Mouse (Mus musculus): ENCODE data around the gene Atp8b2. TPM values are rescaled to one million over a fixed set of nuclear protein-coding genes. Genes with fewer than 3 reads are reported as not detected.

Gene Atp8b2
- 12.7 and 13.4 TPM in 2 replicates for polyA plus RNA-seq (2015; fragmentation: Nextera tagmentation; extraction: Ambion mirVana)

DNA sequence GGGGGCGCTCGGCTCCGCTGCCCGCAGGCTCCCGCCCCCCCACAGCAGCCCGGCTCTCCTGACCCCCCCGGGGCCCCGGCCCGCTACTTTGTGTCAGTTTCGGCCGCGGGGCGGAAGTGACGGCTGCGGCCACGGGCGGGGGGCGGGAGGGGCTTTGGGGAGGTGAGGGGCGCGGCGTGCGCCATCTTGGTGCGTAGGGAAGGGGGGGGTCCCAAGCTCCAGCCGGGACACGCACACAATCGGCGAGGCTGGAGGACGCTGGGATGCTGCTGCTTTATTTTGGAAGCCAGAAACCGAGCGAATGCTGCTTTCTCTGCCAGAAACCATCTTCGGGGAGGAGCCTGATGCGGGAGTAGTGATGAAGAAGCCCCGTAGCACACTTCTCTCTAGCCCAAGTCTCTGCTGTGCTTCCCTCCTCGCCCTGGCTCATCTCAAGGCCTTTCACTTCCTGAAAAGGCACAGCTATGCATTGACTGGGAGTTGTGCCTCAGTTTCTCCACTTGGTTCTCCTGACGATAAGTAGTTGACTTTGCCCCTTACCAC is at the start of gene Atp8b2:
Gene Atp8b2, minus strand, starts transcription at position 288 of the 543 bp plus-strand sequence.
- WGBS: under 1% methylated on average over 35 of the region's 35 CpGs
- H3K9ac ChIP-seq: peak within 1 kb of the TSS; percentile 88
- peak within 1 kb of the TSS; percentile 98 for H3K4me2 ChIP-seq
- H3K36me3 ChIP-seq: peaks cover 7% of the 10 kb centered on the region
- ATAC-seq (ENCODE audit: insufficient read depth, low FRiP score, low read depth): peak; percentile 37
- no peaks in the 10 kb centered on the region for H3K9me3 ChIP-seq
- H3K4me3 ChIP-seq (replicated peaks): peak within 1 kb of the TSS; percentile 75
- H3K4me1 ChIP-seq: peaks cover 35% of the 10 kb centered on the region
- peak within 1 kb of the TSS; percentile 96 for H3K27ac ChIP-seq
- H3K27me3 ChIP-seq (replicated peaks): no peaks in the 10 kb centered on the region

DNA sequence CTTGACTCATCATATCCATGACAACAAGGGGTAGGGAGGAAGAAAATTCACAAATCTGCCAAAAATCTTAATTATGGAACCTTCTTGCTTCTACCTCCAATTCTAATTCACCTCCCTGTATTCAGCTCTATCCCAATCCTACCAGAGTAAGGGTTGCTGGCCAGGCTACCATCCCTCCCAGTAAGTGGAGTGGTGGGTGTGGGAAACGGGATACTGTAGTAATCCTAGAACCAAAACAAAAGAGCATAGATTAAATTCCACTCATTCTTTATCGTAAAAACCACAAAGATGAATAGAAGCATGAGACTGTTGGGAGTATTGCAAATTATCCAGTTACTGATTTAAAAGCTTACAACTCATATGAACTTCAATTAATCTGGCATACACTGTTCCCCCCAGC is 47.0 kb upstream of the Atp8b2 start:
- WGBS: 71% methylated on average over 2 of the region's 2 CpGs
- Histone ChIP-seq H3K36me3 (peaks cover 75% of the 10 kb centered on the region), H3K27me3 (replicated peaks) (no peaks in the 10 kb centered on the region), H3K4me3 (replicated peaks) (no peak overlapping the region), H3K27ac (no peak overlapping the region), H3K9me3 (no peaks in the 10 kb centered on the region), H3K9ac (no peak overlapping the region), H3K4me2 (no peak overlapping the region), H3K4me1 (no peaks in the 10 kb centered on the region)
- no peak for ATAC-seq (ENCODE audit: insufficient read depth, low FRiP score, low read depth)

DNA sequence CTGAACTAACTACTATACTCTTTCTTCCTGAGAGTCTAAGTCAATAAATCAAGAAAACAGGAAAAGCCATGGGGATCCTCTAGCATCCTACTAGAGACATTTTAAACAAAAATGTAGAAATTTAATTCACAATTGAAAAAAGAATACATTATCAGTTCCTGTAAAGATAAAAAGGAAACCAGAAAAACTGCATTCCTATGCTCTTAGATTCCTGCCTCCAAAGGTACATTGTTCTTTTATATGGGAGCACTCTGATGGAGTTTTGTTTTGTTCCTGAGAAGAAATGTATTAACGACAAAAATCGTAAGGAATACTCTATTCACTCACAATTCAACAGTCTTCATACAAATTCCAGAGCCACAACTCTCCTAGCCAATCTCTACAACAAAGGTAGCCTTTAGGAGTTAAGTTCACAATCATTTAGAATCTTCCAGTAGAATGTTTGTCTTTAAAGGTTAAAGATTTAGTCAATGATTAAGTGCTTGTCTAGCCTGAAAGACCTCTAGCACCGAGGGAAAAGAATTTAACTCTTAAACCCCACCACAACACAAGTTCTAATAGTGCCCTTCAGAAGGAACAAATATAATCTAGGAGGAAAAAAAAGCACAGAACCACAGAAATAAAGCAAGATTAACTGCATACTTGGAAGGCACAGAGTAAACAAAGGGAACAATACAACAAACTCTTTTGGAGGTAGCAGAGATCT is 40.9 kb upstream of the Atp8b2 start:
- Histone ChIP-seq H3K9ac (no peak overlapping the region), H3K9me3 (no peaks in the 10 kb centered on the region), H3K27ac (0 out of 2 replicates have a peak overlapping the region, but pooled peaks have one; percentile 2), H3K4me1 (peaks cover 4% of the 10 kb centered on the region; the same call in 1 of the 2 replicates), H3K27me3 (replicated peaks) (no peaks in the 10 kb centered on the region), H3K4me3 (replicated peaks) (no peak overlapping the region), H3K36me3 (peaks cover 46% of the 10 kb centered on the region), H3K4me2 (no peak overlapping the region)
- no peak for ATAC-seq (ENCODE audit: insufficient read depth, low FRiP score, low read depth)
- 40% methylated on average over 3 of the region's 3 CpGs for WGBS

DNA sequence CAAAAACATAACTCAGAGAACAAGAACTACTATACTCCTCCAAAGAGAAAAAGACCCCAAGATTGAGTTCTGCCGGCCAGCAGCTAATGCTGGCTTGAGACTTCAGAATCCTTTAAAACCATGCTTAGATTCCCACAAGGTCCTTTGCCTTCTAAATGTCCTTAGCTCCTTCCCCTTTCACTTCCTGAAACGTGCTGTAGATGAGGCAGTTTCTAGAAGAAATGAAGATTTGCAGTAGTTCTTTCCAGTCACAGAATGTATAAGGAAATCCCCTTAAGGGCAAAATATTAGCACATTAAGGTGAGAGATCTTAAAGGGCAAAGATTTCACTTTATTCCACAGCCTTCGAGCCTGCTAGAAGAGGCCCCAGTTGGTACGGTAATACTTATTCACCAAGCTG is 36.5 kb upstream of the Atp8b2 start:
- H3K4me3 ChIP-seq (replicated peaks): no peak overlapping the region
- H3K27me3 ChIP-seq (replicated peaks): no peaks in the 10 kb centered on the region
- peaks cover 6% of the 10 kb centered on the region; the same call in 1 of the 2 replicates for H3K4me1 ChIP-seq
- no peak for ATAC-seq (ENCODE audit: insufficient read depth, low FRiP score, low read depth)
- H3K9ac ChIP-seq: no peak overlapping the region
- 81% methylated on average over 4 of the region's 4 CpGs for WGBS
- no peak overlapping the region for H3K4me2 ChIP-seq
- H3K9me3 ChIP-seq: no peaks in the 10 kb centered on the region
- peak overlapping the region; percentile 95 for H3K27ac ChIP-seq
- H3K36me3 ChIP-seq: peaks cover 16% of the 10 kb centered on the region; the same call in 1 of the 2 replicates

DNA sequence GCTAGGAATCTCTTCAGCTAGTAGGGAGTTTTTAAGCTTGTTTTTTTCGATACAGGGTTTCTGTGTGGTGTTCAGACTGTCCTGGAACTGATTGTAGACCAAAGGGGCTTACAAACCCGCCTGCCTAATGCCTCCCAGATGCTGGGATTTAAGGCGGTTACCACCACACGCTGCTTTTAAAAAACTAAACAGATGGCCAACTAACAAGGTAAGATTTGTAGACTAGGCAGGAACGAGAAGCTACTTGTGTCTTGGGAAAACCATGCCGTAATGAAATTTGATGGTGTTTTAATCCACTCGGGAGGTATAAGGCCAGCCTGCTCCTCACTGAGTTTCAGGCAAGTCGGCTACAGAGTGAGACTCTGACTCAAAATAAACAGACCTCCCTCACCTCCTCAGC is 35.8 kb upstream of the Atp8b2 start:
- H3K36me3 ChIP-seq: peaks cover 16% of the 10 kb centered on the region; the same call in 1 of the 2 replicates
- H3K4me1 ChIP-seq: peaks cover 6% of the 10 kb centered on the region; the same call in 1 of the 2 replicates
- no peaks in the 10 kb centered on the region for H3K27me3 ChIP-seq (replicated peaks)
- 16% methylated on average over 8 of the region's 8 CpGs for WGBS
- H3K9ac ChIP-seq: peak overlapping the region; percentile 67
- H3K9me3 ChIP-seq: no peaks in the 10 kb centered on the region
- peak overlapping the region; percentile 64 for H3K4me3 ChIP-seq (replicated peaks)
- peak; percentile 11; the same call in 1 of the 2 replicates for ATAC-seq (ENCODE audit: insufficient read depth, low FRiP score, low read depth)
- H3K4me2 ChIP-seq: peak overlapping the region; percentile 80
- H3K27ac ChIP-seq: peak overlapping the region; percentile 95

DNA sequence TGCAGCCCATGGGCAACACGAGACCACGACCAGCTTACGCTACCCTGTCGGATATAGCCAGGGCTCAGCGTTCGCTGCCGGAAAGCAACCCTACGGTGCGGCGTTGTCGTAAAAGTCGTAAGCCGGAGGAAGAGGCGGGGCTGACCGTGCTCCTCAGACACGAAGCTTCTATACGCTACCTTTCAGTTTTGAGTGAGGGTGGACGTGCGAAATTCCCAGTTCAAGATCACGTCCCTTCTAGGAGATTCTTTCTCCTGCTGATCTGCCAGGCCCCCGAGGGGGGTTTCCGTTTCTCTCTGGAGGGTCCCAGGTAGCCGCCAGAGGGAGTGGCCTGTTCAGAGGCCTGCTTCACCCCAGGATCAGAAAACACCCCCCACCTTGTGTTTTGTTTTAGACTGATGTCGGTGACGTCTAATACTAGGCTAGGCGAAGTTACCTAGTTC is 35.3 kb upstream of the Atp8b2 start, which contains the start of gene Hax1:
Gene Hax1, minus strand, starts transcription at position 169 of the 443 bp plus-strand sequence.
- H3K4me2 ChIP-seq: peak within 1 kb of the TSS; percentile 80
- peak within 1 kb of the TSS; percentile 76 for H3K9ac ChIP-seq
- ATAC-seq (ENCODE audit: insufficient read depth, low FRiP score, low read depth): peak; percentile 92
- peak within 1 kb of the TSS; percentile 95 for H3K27ac ChIP-seq
- H3K9me3 ChIP-seq: no peaks in the 10 kb centered on the region
- H3K4me1 ChIP-seq: peaks cover 6% of the 10 kb centered on the region; the same call in 1 of the 2 replicates
- peak within 1 kb of the TSS; percentile 64 for H3K4me3 ChIP-seq (replicated peaks)
- peaks cover 16% of the 10 kb centered on the region; the same call in 1 of the 2 replicates for H3K36me3 ChIP-seq
- H3K27me3 ChIP-seq (replicated peaks): no peaks in the 10 kb centered on the region
- WGBS: 0% methylated on average over 26 of the region's 26 CpGs

DNA sequence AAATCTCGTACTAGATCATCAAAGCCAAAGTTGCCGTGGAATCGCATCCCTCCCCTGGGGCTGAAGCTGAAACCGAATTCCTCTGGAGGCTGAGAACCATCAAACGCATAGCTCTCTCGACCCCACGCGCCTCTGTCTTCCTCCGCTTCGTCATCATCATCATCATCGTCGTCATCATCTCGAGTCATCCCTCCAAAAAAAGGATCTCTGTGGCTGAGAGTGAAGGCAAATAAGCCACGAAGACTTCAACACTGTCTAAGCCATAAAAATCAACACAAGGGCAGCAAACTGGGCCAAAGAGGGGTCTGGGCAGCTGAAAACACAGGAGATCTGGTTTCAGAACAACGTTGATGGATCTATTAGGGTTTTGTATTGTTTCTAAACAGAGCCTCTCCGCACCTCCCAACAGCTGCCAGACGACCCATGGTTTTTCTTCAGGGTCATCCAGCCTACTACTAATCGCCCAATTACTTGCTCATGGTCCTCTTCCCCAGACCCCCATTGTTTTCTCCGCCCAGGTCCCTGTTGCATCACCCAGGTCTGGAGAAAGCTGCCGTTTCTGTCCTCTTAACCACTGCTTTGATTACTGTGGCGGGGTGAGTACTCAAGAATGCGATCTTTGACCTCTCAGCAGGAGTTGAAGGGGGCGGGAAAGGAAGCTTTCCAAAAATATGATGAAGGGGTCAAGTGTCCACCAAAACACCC is 34.6 kb upstream of the Atp8b2 start:
- Histone ChIP-seq H3K27me3 (replicated peaks) (no peaks in the 10 kb centered on the region), H3K36me3 (peaks cover 16% of the 10 kb centered on the region; the same call in 1 of the 2 replicates), H3K27ac (peak overlapping the region; percentile 95), H3K9ac (peak overlapping the region; percentile 76), H3K4me2 (peak overlapping the region; percentile 80), H3K9me3 (no peaks in the 10 kb centered on the region), H3K4me3 (replicated peaks) (peak overlapping the region; percentile 64), H3K4me1 (peaks cover 6% of the 10 kb centered on the region; the same call in 1 of the 2 replicates)
- 9% methylated on average over 23 of the region's 23 CpGs for WGBS
- peak; percentile 44 for ATAC-seq (ENCODE audit: insufficient read depth, low FRiP score, low read depth)

DNA sequence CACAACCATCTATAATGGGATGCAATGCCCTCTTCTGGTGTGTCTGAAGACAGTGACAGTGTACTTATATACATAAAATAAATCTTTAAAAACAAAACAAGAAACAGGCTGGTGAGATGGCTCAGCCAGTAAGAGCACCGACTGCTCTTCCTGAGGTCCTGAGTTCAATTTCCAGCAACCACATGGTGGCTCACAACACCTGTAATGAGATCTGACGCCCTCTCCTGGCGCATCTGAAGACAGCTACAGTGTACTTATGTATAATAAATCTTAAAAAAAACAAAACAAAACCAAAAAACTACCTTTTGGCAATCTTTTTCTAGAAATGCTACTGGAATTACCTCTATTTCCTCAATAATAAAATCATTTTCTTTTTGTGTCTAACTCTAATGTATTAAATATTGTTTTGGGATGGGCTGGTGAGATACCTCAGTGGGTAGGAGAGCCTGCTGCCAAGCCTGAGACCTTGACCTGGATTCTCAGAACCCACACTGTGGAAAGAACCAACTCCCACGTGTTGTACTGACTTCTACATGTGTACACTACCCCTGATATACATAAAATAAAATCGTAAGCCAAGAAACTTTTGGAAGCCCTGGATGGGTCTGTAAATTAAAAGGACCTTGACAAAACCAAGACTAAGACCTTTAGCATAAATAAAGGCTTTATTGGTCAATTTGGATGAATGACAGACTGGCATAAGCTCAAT is 31.7 kb upstream of the Atp8b2 start:
- Histone ChIP-seq H3K9me3 (no peaks in the 10 kb centered on the region), H3K27me3 (replicated peaks) (no peaks in the 10 kb centered on the region), H3K27ac (no peak overlapping the region), H3K4me3 (replicated peaks) (no peak overlapping the region), H3K4me2 (no peak overlapping the region), H3K4me1 (peaks cover 6% of the 10 kb centered on the region; the same call in 1 of the 2 replicates), H3K9ac (no peak overlapping the region), H3K36me3 (no peaks in the 10 kb centered on the region)
- no peak for ATAC-seq (ENCODE audit: insufficient read depth, low FRiP score, low read depth)
- WGBS: 89% methylated on average over 5 of the region's 5 CpGs

DNA sequence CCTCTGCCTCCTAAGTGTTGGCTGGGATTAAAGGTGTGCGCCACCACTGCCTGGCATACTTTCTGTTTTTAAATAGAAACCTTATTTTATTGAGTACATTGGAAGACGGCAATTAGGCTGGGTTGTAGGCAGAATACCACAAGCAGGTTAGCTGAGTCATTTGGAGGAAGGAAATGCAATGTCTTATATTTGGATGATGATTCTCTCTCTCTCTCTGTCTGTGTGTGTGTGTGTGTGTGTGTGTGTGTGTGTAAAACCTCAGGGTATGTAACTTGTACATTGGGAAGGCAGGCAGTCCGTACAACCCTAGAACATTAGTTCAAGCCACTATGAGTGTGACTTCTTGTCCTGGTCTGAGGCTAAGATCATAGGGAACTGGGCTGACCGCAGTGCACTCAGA is 24.5 kb upstream of the Atp8b2 start:
- H3K36me3 ChIP-seq: no peaks in the 10 kb centered on the region
- 86% methylated on average over 4 of the region's 4 CpGs for WGBS
- H3K4me3 ChIP-seq (replicated peaks): no peak overlapping the region
- no peaks in the 10 kb centered on the region for H3K4me1 ChIP-seq
- no peak overlapping the region for H3K9ac ChIP-seq
- no peak for ATAC-seq (ENCODE audit: insufficient read depth, low FRiP score, low read depth)
- H3K27me3 ChIP-seq (replicated peaks): no peaks in the 10 kb centered on the region
- H3K9me3 ChIP-seq: no peaks in the 10 kb centered on the region
- no peak overlapping the region for H3K4me2 ChIP-seq
- H3K27ac ChIP-seq: no peak overlapping the region

DNA sequence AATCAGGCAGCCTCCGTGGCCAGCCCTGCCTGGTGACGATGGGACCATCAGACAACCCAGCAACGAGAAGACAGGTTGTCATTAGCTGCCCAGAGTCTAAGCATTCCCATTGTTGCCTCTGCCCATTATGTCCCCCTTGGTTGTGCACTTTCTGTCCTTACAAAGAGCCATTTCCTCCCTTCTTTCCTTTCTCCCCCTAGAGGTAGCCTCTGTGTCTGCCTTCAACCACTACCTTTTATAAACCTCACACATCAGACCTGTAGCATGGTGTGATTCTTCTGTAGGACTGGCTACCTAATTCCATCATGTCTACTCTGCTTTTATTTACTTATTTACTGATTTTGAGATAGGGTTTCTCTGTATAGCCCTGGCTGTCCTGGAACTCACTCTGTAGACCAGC is 23.9 kb upstream of the Atp8b2 start:
- Histone ChIP-seq H3K36me3 (no peaks in the 10 kb centered on the region), H3K9ac (no peak overlapping the region), H3K27me3 (replicated peaks) (no peaks in the 10 kb centered on the region), H3K4me3 (replicated peaks) (no peak overlapping the region), H3K4me1 (no peaks in the 10 kb centered on the region), H3K27ac (no peak overlapping the region), H3K4me2 (no peak overlapping the region), H3K9me3 (no peaks in the 10 kb centered on the region)
- no peak for ATAC-seq (ENCODE audit: insufficient read depth, low FRiP score, low read depth)
- WGBS: 53% methylated on average over 3 of the region's 3 CpGs

DNA sequence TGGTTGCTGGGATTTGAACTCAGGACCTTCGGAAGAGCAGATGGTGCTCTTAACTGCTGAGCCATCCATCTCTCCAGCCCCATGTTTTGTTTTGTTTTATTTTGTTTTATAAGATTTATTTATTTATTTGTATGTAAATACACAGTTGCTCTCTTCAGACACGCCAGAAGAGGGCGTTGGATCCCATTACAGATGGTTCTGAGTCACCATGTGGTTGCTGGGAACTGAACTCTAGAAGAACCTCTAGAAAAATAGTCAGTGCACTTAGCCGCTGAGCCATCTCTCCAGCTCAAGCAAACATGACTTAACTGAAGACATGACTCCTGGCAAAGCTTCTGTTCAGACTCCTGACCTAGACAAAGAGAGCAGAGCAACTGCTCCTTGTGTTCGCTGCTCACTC is 19.1 kb upstream of the Atp8b2 start:
- Histone ChIP-seq H3K27me3 (replicated peaks) (no peaks in the 10 kb centered on the region), H3K9ac (no peak overlapping the region), H3K36me3 (no peaks in the 10 kb centered on the region), H3K9me3 (no peaks in the 10 kb centered on the region), H3K4me3 (replicated peaks) (no peak overlapping the region), H3K27ac (no peak overlapping the region), H3K4me1 (no peaks in the 10 kb centered on the region), H3K4me2 (no peak overlapping the region)
- no peak for ATAC-seq (ENCODE audit: insufficient read depth, low FRiP score, low read depth)
- 70% methylated on average over 5 of the region's 5 CpGs for WGBS

Data from stomach, embryonic 15.5 days (tissue).